Mouse (Mus musculus): ENCODE data around the gene 9930111J21Rik1. TPM values are rescaled to one million over a fixed set of nuclear protein-coding genes. Genes with fewer than 3 reads are reported as not detected.
A peak's percentile ranks its signal among the peaks of the same experiment; 100 is the strongest.
"Not testable (repeated sequence)": the region's sequence is repeated elsewhere in the genome, so short reads cannot be mapped to it uniquely, and the experiment has no call there.

Gene 9930111J21Rik1
- total RNA-seq, 4 experiments from 2014 or later = 4.0 to 5.6 (median 4.4) TPM

- DNase-seq (ENCODE audit: low spot score) = no peak
These were observed 60.8 kb downstream of the 9930111J21Rik1 start for GRCm38 (mm10) chr11:48918380-48918779.

DNA sequence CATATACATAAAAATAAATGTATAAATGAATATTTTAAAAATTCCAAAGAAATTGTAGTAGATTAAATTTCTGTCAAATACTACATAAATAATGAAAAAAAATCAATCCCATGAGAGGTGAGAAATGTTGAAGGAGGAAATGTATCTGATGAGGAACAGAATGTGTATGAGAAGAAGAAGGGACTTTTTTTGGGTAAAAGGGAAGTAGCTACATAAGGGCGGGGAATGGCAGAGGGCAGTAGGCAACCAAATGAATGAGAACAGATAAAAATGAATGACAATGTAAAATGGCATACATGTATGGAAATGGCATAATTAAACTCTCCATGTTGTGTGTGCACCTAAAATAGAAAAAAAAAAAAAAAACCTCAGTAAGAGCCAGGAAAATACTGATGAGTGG, 65.6 kb downstream of the 9930111J21Rik1 start:
- no peak for DNase-seq (ENCODE audit: low spot score)

DNA sequence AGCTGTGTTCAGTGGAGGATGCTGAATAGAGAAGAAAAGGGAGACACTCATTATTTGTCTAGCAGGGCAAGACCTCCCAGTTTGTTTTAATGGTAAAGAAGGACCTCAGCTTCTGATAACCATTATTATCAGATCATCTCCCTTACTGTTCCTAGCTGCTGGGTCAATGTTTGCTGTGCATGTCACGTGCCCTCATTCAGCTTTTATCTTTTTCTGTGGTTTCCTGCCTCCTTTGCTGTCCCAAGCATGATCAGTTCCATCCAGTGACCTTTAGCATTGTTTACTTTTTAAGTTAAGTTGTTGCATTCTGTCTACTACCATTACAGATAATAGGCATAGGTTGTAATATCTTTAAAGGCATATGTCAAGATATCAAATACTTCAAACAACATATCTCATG, 70.7 kb downstream of the 9930111J21Rik1 start:
- DNase-seq (ENCODE audit: low spot score) = no peak

GRCm38 (mm10) chr11:48902021-48902420, 77.2 kb downstream of the 9930111J21Rik1 start, which contains the start of gene Gm5431:
Gene Gm5431 (minus strand): TSS chr11:48902214.
- peak; percentile 41 for DNase-seq (ENCODE audit: low spot score)

DNA sequence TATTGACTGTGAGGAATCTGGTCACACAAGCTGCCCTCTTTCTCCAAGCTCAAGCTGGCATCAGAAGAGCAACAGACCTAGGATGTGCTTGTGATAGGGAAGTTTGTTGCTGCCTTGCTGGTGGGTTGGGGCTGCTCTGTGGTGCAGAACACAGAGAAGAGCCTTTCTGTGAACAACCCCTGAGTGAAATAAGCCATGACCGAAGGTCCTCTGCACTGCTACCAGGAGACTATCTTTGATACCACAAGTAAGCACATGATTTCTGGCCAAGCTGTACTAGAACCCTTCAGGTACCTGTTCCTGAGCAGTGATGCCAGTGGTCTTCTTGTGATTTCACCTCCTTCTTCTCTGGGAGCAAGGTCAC, 77.6 kb downstream of the 9930111J21Rik1 start:
- DNase-seq (ENCODE audit: low spot score) = not testable (repeated sequence)

DNA sequence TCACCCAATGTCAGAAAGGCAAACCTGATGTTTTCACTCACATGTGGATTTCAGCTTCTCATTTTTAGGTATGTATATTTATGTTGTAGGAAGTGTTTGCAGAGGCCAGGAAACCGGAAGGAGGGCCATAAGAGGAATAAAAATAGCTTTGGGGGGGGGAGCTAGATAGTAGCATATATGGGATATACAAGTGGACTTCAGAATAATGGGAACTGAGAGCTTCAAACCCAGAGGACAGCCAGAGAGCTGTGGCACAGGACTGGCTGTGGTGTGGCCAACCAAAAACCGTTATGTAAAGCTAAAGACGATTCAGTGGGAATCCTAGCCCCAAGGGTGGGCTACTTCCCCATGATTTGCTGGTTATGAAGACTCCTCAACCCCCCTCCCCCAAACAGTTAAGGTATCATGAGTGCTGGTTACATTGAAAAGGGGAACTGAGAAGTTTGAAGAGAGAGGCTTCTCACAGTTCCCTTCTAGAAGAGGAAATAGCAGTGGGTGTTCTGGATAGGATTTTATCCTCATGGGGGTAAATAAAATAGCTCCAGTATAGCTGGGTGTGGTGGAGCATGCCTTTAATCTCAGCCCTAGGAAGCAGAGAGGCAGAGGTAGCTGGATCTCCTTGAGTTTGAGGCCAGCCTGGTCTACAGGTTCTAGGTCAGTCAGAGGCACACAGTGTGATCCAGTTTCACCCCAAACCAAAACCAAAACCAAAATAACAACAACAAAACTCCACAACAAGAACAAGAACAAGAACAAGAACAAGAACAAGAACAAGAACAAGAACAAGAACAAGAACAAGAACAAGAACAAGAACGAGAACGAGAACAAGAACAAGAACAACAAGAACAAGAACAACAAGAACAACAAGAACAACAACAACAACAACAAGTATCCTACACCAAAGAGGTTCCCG, 78.3 kb downstream of the 9930111J21Rik1 start:
- DNase-seq (ENCODE audit: low spot score) = peak; percentile 9

- no peak for DNase-seq (ENCODE audit: low spot score)
These were observed 80.3 kb downstream of the 9930111J21Rik1 start for GRCm38 (mm10) chr11:48898812-48899431.

Other genes with a start within 250 kb of the 9930111J21Rik1 start
- 100 to 1,000 TPM; 385 to 495 (median 425) TPM for gene Rack1, start 179.1 kb downstream of the 9930111J21Rik1 start, total RNA-seq (2022)
- gene Trim41, start 162.0 kb downstream of the 9930111J21Rik1 start, total RNA-seq (2022) = 10 to 100 TPM; 22.2 to 28.9 (median 23.8) TPM
- 10 to 100 TPM; 15.6 to 31.7 (median 17.5) TPM for gene Trim7, start 153.3 kb downstream of the 9930111J21Rik1 start, total RNA-seq (2022)
- gene Gm12184, start 152.7 kb downstream of the 9930111J21Rik1 start, total RNA-seq (2022) = 1 to 10 TPM; 1.6 to 5.4 (median 3.7) TPM
- 10 to 100 TPM; 11.7 to 13.3 (median 12.1) TPM for gene Irgm1, start 107.7 kb downstream of the 9930111J21Rik1 start, total RNA-seq (2022)
- gene Gm5431, start 77.2 kb downstream of the 9930111J21Rik1 start, total RNA-seq (2022) = 1 to 10 TPM in 2 of 4 experiments, under 1 TPM in 2; 0.47 to 1.2 (median 0.90) TPM
- 1 to 10 TPM; 1.7 to 2.9 (median 2.7) TPM for gene Psme2b, start 33.2 kb downstream of the 9930111J21Rik1 start, total RNA-seq (2022)
- gene Olfr56, start 509 bp downstream of the 9930111J21Rik1 start, total RNA-seq (2022) = under 1 TPM in 3 of 4 experiments, not detected in 1; 0.09 to 0.14 (median 0.09) TPM
- gene Gm12185, start 12.8 kb upstream of the 9930111J21Rik1 start, total RNA-seq (2022) = 1 to 10 TPM in 3 of 4 experiments, under 1 TPM in 1; 0.79 to 1.2 (median 1.1) TPM
- gene Tgtp1, start 14.8 kb upstream of the 9930111J21Rik1 start, total RNA-seq (2022) = 1 to 10 TPM; 1.6 to 3.4 (median 2.6) TPM
- 1 to 10 TPM; 4.7 to 6.0 (median 5.6) TPM for gene 9930111J21Rik2, start 71.8 kb upstream of the 9930111J21Rik1 start, total RNA-seq (2022)
- 1 to 10 TPM; 2.1 to 3.9 (median 3.1) TPM for gene Tgtp2, start 84.8 kb upstream of the 9930111J21Rik1 start, total RNA-seq (2022)
- 1 to 10 TPM; 2.2 to 3.0 (median 2.7) TPM for gene Ifi47, start 97.2 kb upstream of the 9930111J21Rik1 start, total RNA-seq (2022)
- gene Olfr1396, start 135.5 kb upstream of the 9930111J21Rik1 start, total RNA-seq (2022) = 1 to 10 TPM in 3 of 4 experiments, under 1 TPM in 1; 0.72 to 1.3 (median 1.1) TPM
- gene Olfr1395, start 162.9 kb upstream of the 9930111J21Rik1 start, total RNA-seq (2022) = not detected
- gene Olfr1394, start 175.0 kb upstream of the 9930111J21Rik1 start, total RNA-seq (2022) = not detected
- 10 to 100 TPM; 22.6 to 28.5 (median 23.8) TPM for gene Btnl9, start 207.8 kb upstream of the 9930111J21Rik1 start, total RNA-seq (2022)
- gene Zfp62, start 223.9 kb upstream of the 9930111J21Rik1 start, total RNA-seq (2022) = 10 to 100 TPM; 25.0 to 31.7 (median 27.1) TPM

Measured in heart, adult 8-10 months (tissue).